Mouse (Mus musculus) neural tube, embryonic 11.5 days (tissue): ENCODE data around the gene Smarcd2. TPM values are rescaled to one million over a fixed set of nuclear protein-coding genes. Genes with fewer than 3 reads are reported as not detected.
"Not testable (repeated sequence)": the region's sequence is repeated elsewhere in the genome, so short reads cannot be mapped to it uniquely, and the experiment has no call there.

Experiments
- ATAC-seq: fragments of 200-750 bp; cut with Nextera tagmentation; 2 replicates; pipeline ENCODE4 v1.8.0; 2017; ENCODE audit warnings: moderate number of reproducible peaks, mild to moderate bottlenecking, moderate TSS enrichment, moderate library complexity; ENCODE audit not compliant: insufficient read depth, low FRiP score, low TSS enrichment
- DNase-seq: peaks from one replicate; pipeline ENCODE4 v3.0.0-alpha.2; 2015; ENCODE audit warnings: low spot score
- H3K27ac ChIP-seq: fragments of 300-500 bp; sonication (generic); 2 replicates; pipeline ENCODE4 v1.5.1; 2014; ENCODE audit warnings: low read depth, mild to moderate bottlenecking, low read length
- H3K27me3 ChIP-seq: fragments of 300-500 bp; sonication (generic); 2 replicates; pipeline ENCODE4 v1.6.1; 2014; ENCODE audit warnings: mild to moderate bottlenecking, low read length, mixed read lengths; ENCODE audit not compliant: control insufficient read depth, insufficient read depth
- H3K36me3 ChIP-seq: fragments of 300-500 bp; sonication (generic); 2 replicates; pipeline ENCODE4 v1.6.1; 2014; ENCODE audit warnings: mild to moderate bottlenecking, low read length, moderate library complexity, mixed read lengths; ENCODE audit not compliant: control insufficient read depth, insufficient read depth
- H3K4me1 ChIP-seq: fragments of 300-500 bp; sonication (generic); 2 replicates; pipeline ENCODE4 v1.6.1; 2014; ENCODE audit warnings: low read length, mixed read lengths; ENCODE audit not compliant: control insufficient read depth, insufficient read depth
- H3K4me2 ChIP-seq: fragments of 300-500 bp; sonication (generic); 2 replicates; pipeline ENCODE4 v1.6.1; 2014; ENCODE audit warnings: low read depth, mild to moderate bottlenecking, moderate library complexity
- H3K4me3 ChIP-seq: fragments of 300-500 bp; sonication (generic); 2 replicates; pipeline ENCODE4 v1.5.1; 2014; ENCODE audit warnings: low read depth, low read length
- H3K9ac ChIP-seq: fragments of 300-500 bp; sonication (generic); 2 replicates; pipeline ENCODE4 v1.6.1; 2014; ENCODE audit warnings: mild to moderate bottlenecking, low read length
- H3K9me3 ChIP-seq: fragments of 300-500 bp; sonication (generic); 2 replicates; pipeline ENCODE4 v1.6.1; 2016; ENCODE audit warnings: low read length; ENCODE audit not compliant: control insufficient read depth
- WGBS: fragments of 180-500 bp; shearing (Covaris S2); extraction: QIAGEN DNeasy Blood & Tissue Kit; methylation state at CpG from one replicate; pipeline ENCODE4 v1.1.7; 2014; 5-methylcytosine and 5-hydroxymethylcytosine counted together
- polyA plus RNA-seq: library from polyadenylated mRNA; unstranded; fragments of >200 nt; fragmentation: Nextera tagmentation; extraction: Ambion mirVana; gene quantifications from 2 replicates; pipeline ENCODE4 v1.2.1, GENCODE M21; 2014

Gene Smarcd2
- polyA plus RNA-seq, 1 experiment from 2014 or later, result 44.4 TPM

DNA sequence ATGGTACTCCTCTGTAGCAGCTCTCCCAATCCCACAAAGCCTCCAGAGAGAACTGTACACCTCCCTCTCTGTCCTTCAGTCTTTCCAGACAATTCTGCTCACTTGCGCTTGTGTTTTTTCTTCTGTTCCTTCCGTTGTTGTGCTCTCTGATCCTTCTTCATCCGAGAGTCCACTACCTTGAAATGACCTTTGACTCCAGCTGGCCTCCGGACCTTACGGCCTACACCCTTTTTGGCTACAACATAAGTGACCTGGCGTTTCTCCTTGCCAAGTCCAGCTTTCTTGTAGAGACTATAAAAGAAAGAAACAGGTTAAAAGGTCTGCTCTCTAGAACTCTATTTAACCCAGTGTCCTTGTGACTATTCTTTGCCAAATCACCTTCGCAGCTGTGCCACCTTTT lies 23.4 kb downstream of the Smarcd2 start:
- H3K27ac ChIP-seq, result no peak overlapping the region
- DNase-seq, result no peak
- no peak overlapping the region for H3K9ac ChIP-seq
- no peak overlapping the region for H3K4me2 ChIP-seq
- 91% methylated on average over 7 of the region's 7 CpGs for WGBS
- no peaks in the 10 kb centered on the region for H3K27me3 ChIP-seq
- no peak for ATAC-seq
- H3K36me3 ChIP-seq, result peaks cover 33% of the 10 kb centered on the region
- H3K9me3 ChIP-seq, result 0 out of 2 replicates have a peak, but pooled peaks cover 3% of the 10 kb centered on the region
- no peak overlapping the region for H3K4me3 ChIP-seq
- H3K4me1 ChIP-seq, result no peaks in the 10 kb centered on the region

DNA sequence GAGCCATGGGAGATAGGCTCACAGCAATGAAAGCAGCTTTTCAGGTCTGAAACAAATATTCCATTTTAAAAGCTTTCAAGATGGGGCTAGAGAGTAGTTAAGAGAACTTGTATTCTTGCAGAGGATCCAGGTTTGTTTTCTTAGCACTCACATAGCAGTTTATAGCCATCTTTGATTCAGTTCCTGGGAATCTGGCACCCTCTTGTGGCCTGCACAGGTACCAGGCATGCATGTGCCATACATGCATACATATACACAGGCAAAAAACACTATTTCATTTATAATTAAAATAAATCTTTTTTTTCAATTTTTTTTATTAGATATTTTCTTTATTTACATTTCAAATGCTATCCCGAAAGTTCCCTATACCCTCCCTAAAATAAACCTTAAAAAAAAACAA lies 25.9 kb downstream of the Smarcd2 start:
- DNase-seq, result no peak
- ATAC-seq, result no peak
- Histone ChIP-seq H3K9ac (no peak overlapping the region), H3K27ac (no peak overlapping the region), H3K9me3 (0 out of 2 replicates have a peak, but pooled peaks cover 3% of the 10 kb centered on the region), H3K4me2 (no peak overlapping the region), H3K4me1 (no peaks in the 10 kb centered on the region), H3K36me3 (peaks cover 45% of the 10 kb centered on the region), H3K27me3 (no peaks in the 10 kb centered on the region), H3K4me3 (no peak overlapping the region)
- 98% methylated on average over 1 of the region's 1 CpGs for WGBS

DNA sequence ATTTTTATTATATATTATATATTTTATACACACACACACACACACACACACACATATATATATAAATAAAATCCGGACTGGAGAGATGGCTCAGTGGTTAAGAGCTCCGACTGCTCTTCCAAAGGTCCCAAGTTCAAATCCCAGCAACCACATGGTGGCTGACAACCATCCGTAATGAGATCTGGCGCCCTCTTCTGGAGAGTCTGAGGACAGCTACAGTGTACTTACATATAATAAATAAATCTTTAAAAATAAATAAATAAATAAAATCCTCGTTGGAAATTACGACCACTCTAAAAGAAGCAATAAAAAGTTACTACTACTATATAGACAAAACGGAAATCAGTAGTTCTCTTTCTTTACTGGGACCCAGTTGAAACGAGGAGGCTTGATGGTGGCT lies 38.8 kb downstream of the Smarcd2 start:
- H3K9ac ChIP-seq, H3K27me3 ChIP-seq, ATAC-seq, H3K4me1 ChIP-seq, H3K4me2 ChIP-seq, H3K27ac ChIP-seq, H3K9me3 ChIP-seq, DNase-seq, H3K4me3 ChIP-seq: not testable (repeated sequence)
- WGBS, result 80% methylated on average over 8 of the region's 8 CpGs
- peaks cover 16% of the 10 kb centered on the region for H3K36me3 ChIP-seq

DNA sequence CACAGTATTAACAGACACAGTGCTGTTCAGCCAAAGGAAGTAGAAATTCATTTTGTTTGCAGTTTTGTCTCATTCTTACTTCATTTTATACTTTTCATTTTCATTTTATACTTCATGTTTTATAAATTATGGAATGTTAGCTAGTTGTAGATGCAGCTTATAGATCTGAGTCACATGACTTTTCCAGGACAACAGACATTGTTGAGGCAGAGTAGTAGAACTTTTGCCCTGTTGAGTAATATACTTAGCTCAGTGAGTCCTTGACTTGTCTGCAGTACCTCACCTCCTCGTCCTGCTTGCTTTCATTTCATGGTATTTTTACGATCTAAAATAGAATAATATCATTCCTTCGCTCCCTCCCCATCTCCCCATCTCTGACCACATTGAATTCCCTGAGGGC lies 52.2 kb downstream of the Smarcd2 start:
- no peak overlapping the region for H3K4me3 ChIP-seq
- 95% methylated on average over 3 of the region's 3 CpGs for WGBS
- H3K36me3 ChIP-seq, result 0 out of 2 replicates have a peak, but pooled peaks cover 3% of the 10 kb centered on the region

DNA sequence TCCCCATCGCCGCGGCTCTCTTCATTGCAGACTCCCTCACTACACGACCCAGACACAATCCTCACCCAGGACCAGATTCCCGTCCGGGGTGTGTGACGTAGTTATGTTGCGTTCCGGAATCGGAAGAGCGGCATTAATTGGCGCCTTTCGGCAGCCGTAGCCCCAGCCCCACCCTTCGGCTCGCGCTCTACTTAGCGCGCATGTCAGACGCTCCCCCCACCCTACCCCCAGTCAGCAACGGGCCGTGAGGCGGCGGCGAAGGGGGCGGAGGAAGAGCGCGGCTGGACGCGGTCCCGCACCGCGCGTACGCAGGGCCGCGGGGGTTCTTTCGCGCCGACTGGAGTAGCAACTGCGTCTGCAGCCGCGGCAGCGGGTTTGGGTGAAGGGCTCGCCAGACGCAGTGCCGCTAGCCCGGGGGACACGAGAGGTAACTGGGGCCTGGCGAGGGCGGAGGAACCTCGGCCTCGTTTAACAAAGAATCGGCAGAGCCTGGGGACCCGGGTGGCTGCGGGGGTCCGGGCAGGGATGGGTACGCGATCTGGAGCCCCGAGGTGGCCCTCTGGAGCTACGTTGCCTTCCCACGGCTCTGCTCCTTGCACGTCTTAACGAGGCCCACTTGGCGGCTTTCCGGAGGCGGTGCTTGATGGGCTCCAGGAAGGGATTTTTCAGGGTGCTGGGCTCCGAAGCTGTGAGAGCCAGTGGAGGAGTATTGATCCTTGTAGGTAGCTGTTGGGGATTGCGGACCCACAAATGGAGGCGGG lies 55.9 kb downstream of the Smarcd2 start, which contains the start of gene Ddx42:
Gene Ddx42, plus strand, starts transcription at position 197 of the 761 bp plus-strand sequence.
- under 1% methylated on average over 70 of the region's 70 CpGs for WGBS
- Histone ChIP-seq H3K9ac (peak within 1 kb of the TSS; percentile 94), H3K4me2 (peak within 1 kb of the TSS; percentile 72), H3K4me3 (peak within 1 kb of the TSS; percentile 87), H3K27ac (peak within 1 kb of the TSS; percentile 92), H3K9me3 (no peaks in the 10 kb centered on the region), H3K36me3 (no peaks in the 10 kb centered on the region), H3K4me1 (peaks cover 14% of the 10 kb centered on the region), H3K27me3 (no peaks in the 10 kb centered on the region)
- DNase-seq (peak; percentile 95), ATAC-seq (peak; percentile 93)

More for the DNA sequence above, 52.2 kb downstream of the Smarcd2 start:
- DNase-seq, result no peak
- Histone ChIP-seq H3K4me2 (no peak overlapping the region), H3K27ac (no peak overlapping the region), H3K4me1 (peaks cover 10% of the 10 kb centered on the region), H3K27me3 (no peaks in the 10 kb centered on the region), H3K9me3 (no peaks in the 10 kb centered on the region), H3K9ac (no peak overlapping the region)
- no peak for ATAC-seq

DNA sequence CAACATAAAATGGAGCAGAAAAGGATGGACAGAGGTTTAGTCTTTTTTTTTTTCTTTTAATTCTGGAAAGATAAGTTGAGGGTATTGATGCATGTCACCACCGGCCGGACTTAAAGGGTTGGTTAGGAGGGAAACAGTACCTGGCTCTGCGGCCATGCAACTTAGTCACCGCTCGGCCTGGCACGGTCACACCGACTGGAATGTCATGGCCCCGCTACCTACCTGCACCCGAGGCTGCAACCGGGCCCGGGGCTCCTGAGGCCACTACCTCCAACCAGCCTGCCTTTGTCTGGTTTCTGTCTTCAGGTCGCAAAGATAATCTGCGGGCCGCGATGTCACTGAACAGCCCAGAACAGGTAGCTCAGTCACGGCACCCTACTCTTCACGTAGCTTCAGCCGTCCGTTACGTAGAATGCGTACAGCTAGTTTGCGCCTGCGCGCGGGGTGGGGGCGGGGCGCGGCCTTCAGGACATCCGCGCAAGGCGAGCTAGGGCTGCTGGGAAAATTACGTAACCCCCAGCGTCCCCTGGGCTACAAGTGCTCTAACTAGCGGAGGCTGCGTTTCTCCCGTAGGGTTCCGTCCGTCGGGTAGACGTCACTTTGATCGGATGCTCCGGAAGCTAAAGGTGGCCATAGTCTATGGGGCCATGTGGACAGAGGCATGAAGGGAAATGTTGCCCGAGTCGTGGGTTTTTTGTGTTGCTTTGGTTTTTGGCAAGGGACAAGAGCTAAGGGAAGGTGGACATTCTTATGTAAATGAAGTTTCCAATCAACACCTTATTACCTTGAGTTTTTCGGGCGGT lies 56.6 kb downstream of the Smarcd2 start, which contains the start of gene Ccdc47:
Gene Ccdc47, minus strand, starts transcription at position 418 of the 803 bp plus-strand sequence.
- no peaks in the 10 kb centered on the region for H3K27me3 ChIP-seq

DNA sequence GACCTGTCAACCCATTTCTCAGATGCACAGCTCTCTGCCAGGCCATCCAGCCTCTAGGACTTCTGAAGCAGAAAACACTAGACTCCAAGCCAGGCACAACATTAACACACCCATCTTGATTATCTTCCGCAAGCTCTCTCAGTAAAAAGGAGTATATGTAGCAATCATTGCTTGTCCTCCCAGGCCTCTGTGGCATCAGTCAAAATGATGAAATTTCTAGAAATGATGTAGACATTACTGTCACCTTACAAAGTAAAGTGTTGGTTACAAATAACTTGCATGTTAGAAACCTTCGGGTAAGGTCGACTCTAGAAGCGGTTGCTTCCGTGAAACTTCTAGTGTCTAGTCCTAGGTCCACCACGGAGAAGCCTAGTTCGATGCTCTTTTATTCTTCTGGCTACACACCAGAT lies 57.3 kb downstream of the Smarcd2 start:
- peak overlapping the region; percentile 94 for H3K9ac ChIP-seq
- DNase-seq (no peak), ATAC-seq (no peak)
- H3K27me3 ChIP-seq, result no peaks in the 10 kb centered on the region
- H3K9me3 ChIP-seq, result no peaks in the 10 kb centered on the region
- H3K4me1 ChIP-seq, result peaks cover 14% of the 10 kb centered on the region
- peak overlapping the region; percentile 87 for H3K4me3 ChIP-seq
- 35% methylated on average over 7 of the region's 7 CpGs for WGBS
- peaks cover 5% of the 10 kb centered on the region; the same call in 1 of the 2 replicates for H3K36me3 ChIP-seq
- H3K27ac ChIP-seq, result no peak overlapping the region
- H3K4me2 ChIP-seq, result peak overlapping the region; percentile 72

More for the DNA sequence above, 56.6 kb downstream of the Smarcd2 start, which contains the start of gene Ccdc47:
- peak within 1 kb of the TSS; percentile 94 for H3K9ac ChIP-seq
- peak within 1 kb of the TSS; percentile 87 for H3K4me3 ChIP-seq
- DNase-seq (peak; percentile 96), ATAC-seq (peak; percentile 95)
- peaks cover 2% of the 10 kb centered on the region; the same call in 1 of the 2 replicates for H3K36me3 ChIP-seq
- WGBS, result under 1% methylated on average over 46 of the region's 46 CpGs
- peaks cover 14% of the 10 kb centered on the region for H3K4me1 ChIP-seq
- H3K27ac ChIP-seq, result peak within 1 kb of the TSS; percentile 92
- peak within 1 kb of the TSS; percentile 72 for H3K4me2 ChIP-seq
- H3K9me3 ChIP-seq, result no peaks in the 10 kb centered on the region

DNA sequence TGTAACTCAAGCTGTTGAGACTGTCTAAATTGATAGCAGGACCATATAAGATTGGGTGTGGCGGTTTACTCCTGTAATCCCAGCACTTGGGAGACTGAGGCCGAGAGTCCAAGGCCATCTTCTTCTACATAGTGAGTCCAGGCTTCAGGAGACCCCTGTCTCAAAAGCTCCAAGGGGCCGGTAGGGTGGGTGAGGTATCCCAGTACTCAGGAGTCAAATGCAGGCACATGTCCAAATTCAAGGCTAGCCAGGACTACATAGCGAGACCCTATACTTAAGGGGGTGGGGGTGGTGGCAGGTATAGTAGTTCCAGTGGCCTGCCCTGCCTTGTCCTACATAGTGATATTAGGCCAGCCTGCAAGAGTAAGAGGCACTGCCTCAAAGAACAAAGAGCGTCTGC lies 57.9 kb downstream of the Smarcd2 start:
- DNase-seq (no peak), ATAC-seq (no peak)
- H3K27ac ChIP-seq, result no peak overlapping the region
- peaks cover 14% of the 10 kb centered on the region for H3K4me1 ChIP-seq
- H3K4me3 ChIP-seq, result no peak overlapping the region; the same call in 1 of the 2 replicates
- WGBS, result 91% methylated on average over 5 of the region's 5 CpGs
- peaks cover 7% of the 10 kb centered on the region for H3K36me3 ChIP-seq
- no peak overlapping the region; the same call in 1 of the 2 replicates for H3K9ac ChIP-seq
- no peaks in the 10 kb centered on the region for H3K9me3 ChIP-seq
- H3K4me2 ChIP-seq, result peak overlapping the region; percentile 72
- no peaks in the 10 kb centered on the region for H3K27me3 ChIP-seq
